Mouse (Mus musculus) liver, embryonic 11.5 days (tissue): ENCODE data around the gene March6. TPM values are rescaled to one million over a fixed set of nuclear protein-coding genes. Genes with fewer than 3 reads are reported as not detected.
A peak's percentile ranks its signal among the peaks of the same experiment; 100 is the strongest.

Source experiments
- ATAC-seq: fragments of 200-750 bp; cut with Nextera tagmentation; replicated peaks from 2 replicates; pipeline ENCODE4 v1.8.0; 2017; ENCODE audit warnings: moderate number of reproducible peaks, mild to moderate bottlenecking, moderate TSS enrichment, moderate library complexity; ENCODE audit not compliant: low FRiP score
- DNase-seq: peaks from one replicate; pipeline ENCODE4 v3.0.0-alpha.2; 2017; ENCODE audit warnings: low spot score
- H3K27ac ChIP-seq: fragments of 300-500 bp; sonication (generic); 2 replicates; pipeline ENCODE4 v1.5.1; 2014; ENCODE audit warnings: mild to moderate bottlenecking, low read depth, low read length, control low read depth
- H3K27me3 ChIP-seq: fragments of 300-500 bp; sonication (generic); replicated peaks from 2 replicates; pipeline ENCODE4 v1.6.1; 2014; ENCODE audit warnings: low read length, mixed read lengths; ENCODE audit not compliant: control insufficient read depth, insufficient read depth
- H3K36me3 ChIP-seq: fragments of 300-500 bp; sonication (generic); 2 replicates; pipeline ENCODE4 v1.6.1; 2014; ENCODE audit warnings: mild to moderate bottlenecking, low read length, moderate library complexity, mixed read lengths; ENCODE audit not compliant: control insufficient read depth, insufficient read depth
- H3K4me1 ChIP-seq: fragments of 300-500 bp; sonication (generic); replicated peaks from 2 replicates; pipeline ENCODE4 v1.6.1; 2014; ENCODE audit warnings: low read length, mixed read lengths; ENCODE audit not compliant: control insufficient read depth, insufficient read depth
- H3K4me2 ChIP-seq: fragments of 300-500 bp; sonication (generic); 2 replicates; pipeline ENCODE4 v1.6.1; 2014; ENCODE audit warnings: mild to moderate bottlenecking, control low read depth, moderate library complexity
- H3K4me3 ChIP-seq: fragments of 300-500 bp; sonication (generic); 2 replicates; pipeline ENCODE4 v1.5.1; 2014; ENCODE audit warnings: low read depth, low read length, control low read depth
- H3K9ac ChIP-seq: fragments of 300-500 bp; sonication (generic); 2 replicates; pipeline ENCODE4 v1.6.1; 2014; ENCODE audit warnings: low read depth, low read length, control low read depth
- H3K9me3 ChIP-seq: fragments of 300-500 bp; sonication (generic); 2 replicates; pipeline ENCODE4 v1.6.1; 2016; ENCODE audit warnings: low read length, inconsistent platforms, mixed read lengths; ENCODE audit not compliant: control insufficient read depth
- WGBS: fragments of 180-500 bp; shearing (Covaris S2); extraction: QIAGEN DNeasy Blood & Tissue Kit; methylation state at CpG from one replicate; pipeline ENCODE4 v1.1.7; 2014; 5-methylcytosine and 5-hydroxymethylcytosine counted together
- polyA plus RNA-seq: library from polyadenylated mRNA; unstranded; fragments of >200 nt; fragmentation: Nextera tagmentation; extraction: Ambion mirVana; gene quantifications from 2 replicates; pipeline ENCODE4 v1.2.1, GENCODE M21; 2014

March6 gene
- polyA plus RNA-seq, 1 experiment from 2014 or later = 36.1 TPM

- H3K4me3 ChIP-seq = no peak overlapping the region
- no peak for DNase-seq
- H3K9ac ChIP-seq = no peak overlapping the region
- no peak overlapping the region for H3K27ac ChIP-seq
- H3K27me3 ChIP-seq = no peaks in the 10 kb centered on the region
- no peak for ATAC-seq
- H3K36me3 ChIP-seq = peaks cover 18% of the 10 kb centered on the region; the same call in 1 of the 2 replicates
- H3K9me3 ChIP-seq = no peaks in the 10 kb centered on the region
- WGBS = 76% methylated on average over 2 of the region's 2 CpGs
- H3K4me2 ChIP-seq = no peak overlapping the region
- peaks cover under 1% of the 10 kb centered on the region; the same call in 1 of the 2 replicates for H3K4me1 ChIP-seq
These were observed 70.3 kb downstream of the March6 start for GRCm38 (mm10) chr15:31460571-31460970.

- Histone ChIP-seq H3K27me3 (no peaks in the 10 kb centered on the region), H3K4me2 (no peak overlapping the region), H3K36me3 (peaks cover 7% of the 10 kb centered on the region; the same call in 1 of the 2 replicates), H3K9ac (no peak overlapping the region), H3K9me3 (no peaks in the 10 kb centered on the region), H3K4me1 (peaks cover 9% of the 10 kb centered on the region), H3K27ac (no peak overlapping the region), H3K4me3 (no peak overlapping the region)
- WGBS = 91% methylated on average over 7 of the region's 7 CpGs
- DNase-seq (no peak), ATAC-seq (no peak)
These were observed 72.8 kb downstream of the March6 start for GRCm38 (mm10) chr15:31458081-31458480.

- ATAC-seq (no peak), DNase-seq (no peak)
- Histone ChIP-seq H3K4me3 (no peak overlapping the region), H3K9ac (no peak overlapping the region), H3K27ac (no peak overlapping the region), H3K9me3 (no peaks in the 10 kb centered on the region), H3K4me2 (no peak overlapping the region), H3K36me3 (peaks cover 4% of the 10 kb centered on the region; the same call in 1 of the 2 replicates), H3K27me3 (no peaks in the 10 kb centered on the region), H3K4me1 (peaks cover 17% of the 10 kb centered on the region)
- WGBS = 91% methylated on average over 5 of the region's 5 CpGs
These were observed 74.5 kb downstream of the March6 start for GRCm38 (mm10) chr15:31456381-31456780.

- no peaks in the 10 kb centered on the region for H3K27me3 ChIP-seq
- ATAC-seq (no peak), DNase-seq (no peak)
- no peaks in the 10 kb centered on the region; the same call in 1 of the 2 replicates for H3K36me3 ChIP-seq
- no peak overlapping the region for H3K27ac ChIP-seq
- H3K4me1 ChIP-seq = peaks cover 21% of the 10 kb centered on the region
- H3K4me3 ChIP-seq = no peak overlapping the region
- H3K9ac ChIP-seq = no peak overlapping the region
- H3K4me2 ChIP-seq = no peak overlapping the region
- 64% methylated on average over 7 of the region's 7 CpGs for WGBS
- H3K9me3 ChIP-seq = no peaks in the 10 kb centered on the region
These were observed 76.0 kb downstream of the March6 start for GRCm38 (mm10) chr15:31454861-31455295.

GRCm38 (mm10) chr15:31454096-31454860 is 76.6 kb downstream of the March6 start:
- 47% methylated on average over 10 of the region's 10 CpGs for WGBS
- 0 out of 2 replicates have a peak overlapping the region, but pooled peaks have one; percentile 0 for H3K27ac ChIP-seq
- no peaks in the 10 kb centered on the region; the same call in 1 of the 2 replicates for H3K36me3 ChIP-seq
- no peak for DNase-seq
- no peaks in the 10 kb centered on the region for H3K9me3 ChIP-seq
- H3K4me2 ChIP-seq = peak overlapping the region; percentile 81
- H3K4me3 ChIP-seq = peak overlapping the region; percentile 62
- no peak overlapping the region for H3K9ac ChIP-seq
- ATAC-seq = no peak
- peaks cover 21% of the 10 kb centered on the region for H3K4me1 ChIP-seq
- H3K27me3 ChIP-seq = no peaks in the 10 kb centered on the region

GRCm38 (mm10) chr15:31453098-31453916 is 77.5 kb downstream of the March6 start, which contains the start of gene Ropn1l:
Gene Ropn1l, minus strand, starts transcription at chr15:31453737.
- H3K4me2 ChIP-seq = peak within 1 kb of the TSS; percentile 81
- H3K4me1 ChIP-seq = peaks cover 21% of the 10 kb centered on the region
- DNase-seq (peak; percentile 89), ATAC-seq (peak; percentile 92)
- H3K9ac ChIP-seq = peak within 1 kb of the TSS; percentile 58
- H3K36me3 ChIP-seq = no peaks in the 10 kb centered on the region
- H3K27me3 ChIP-seq = no peaks in the 10 kb centered on the region
- no peaks in the 10 kb centered on the region for H3K9me3 ChIP-seq
- H3K27ac ChIP-seq = peak within 1 kb of the TSS; percentile 65
- H3K4me3 ChIP-seq = peak within 1 kb of the TSS; percentile 62
- WGBS = under 1% methylated on average over 57 of the region's 57 CpGs

- no peak for DNase-seq
- Histone ChIP-seq H3K4me1 (peaks cover 21% of the 10 kb centered on the region), H3K27ac (peak overlapping the region; percentile 65), H3K36me3 (no peaks in the 10 kb centered on the region), H3K4me3 (peak overlapping the region; percentile 62), H3K4me2 (peak overlapping the region; percentile 81), H3K27me3 (no peaks in the 10 kb centered on the region), H3K9me3 (no peaks in the 10 kb centered on the region), H3K9ac (0 out of 2 replicates have a peak overlapping the region, but pooled peaks have one; percentile 58)
- no peak for ATAC-seq
- 44% methylated on average over 18 of the region's 18 CpGs for WGBS
These were observed 78.3 kb downstream of the March6 start for GRCm38 (mm10) chr15:31452336-31453097.

GRCm38 (mm10) chr15:31449772-31450171 is 81.1 kb downstream of the March6 start:
- Histone ChIP-seq H3K4me3 (no peak overlapping the region), H3K9ac (no peak overlapping the region), H3K9me3 (no peaks in the 10 kb centered on the region), H3K27ac (no peak overlapping the region), H3K36me3 (no peaks in the 10 kb centered on the region), H3K4me1 (peaks cover 14% of the 10 kb centered on the region), H3K4me2 (no peak overlapping the region), H3K27me3 (no peaks in the 10 kb centered on the region)
- 8% methylated on average over 2 of the region's 2 CpGs for WGBS
- DNase-seq = no peak
- ATAC-seq = no peak; the same call in 1 of the 2 replicates
